Mouse (Mus musculus) fibroblast of lung, adult 2 months (primary cell): ENCODE measurements around the gene Fzr1.

Experiments
- DNase-seq: peaks from one replicate; pipeline ENCODE4 v3.0.0-alpha.2; 2011; ENCODE audit warnings: low read depth

Gene Fzr1

GRCm38 (mm10) chr10:81328386-81328785 is 49.9 kb downstream of the Fzr1 start, which contains the start of gene Tbxa2r:
Tbxa2r (plus strand) TSS chr10:81328731.
- DNase-seq: no peak

GRCm38 (mm10) chr10:81327959-81328358 is 50.4 kb downstream of the Fzr1 start:
- no peak for DNase-seq

GRCm38 (mm10) chr10:81326858-81327257 is 51.5 kb downstream of the Fzr1 start:
- DNase-seq: no peak

GRCm38 (mm10) chr10:81325781-81326180 is 52.5 kb downstream of the Fzr1 start:
- no peak for DNase-seq

- DNase-seq: no peak
Observed at GRCm38 (mm10) chr10:81325176-81325575, 53.1 kb downstream of the Fzr1 start.

- no peak for DNase-seq
Observed at GRCm38 (mm10) chr10:81323791-81324530, 54.4 kb downstream of the Fzr1 start.

- DNase-seq: no peak
Observed at GRCm38 (mm10) chr10:81323141-81323775, 55.1 kb downstream of the Fzr1 start.

- DNase-seq: no peak
Observed at GRCm38 (mm10) chr10:81322444-81322843, 55.9 kb downstream of the Fzr1 start.

- no peak for DNase-seq
Observed at GRCm38 (mm10) chr10:81321436-81321835, 56.9 kb downstream of the Fzr1 start.

GRCm38 (mm10) chr10:81320550-81321347 is 57.6 kb downstream of the Fzr1 start, which contains the start of gene Cactin:
Cactin (plus strand) TSS chr10:81321103.
- peak; percentile 100 for DNase-seq

GRCm38 (mm10) chr10:81319741-81320549 is 58.4 kb downstream of the Fzr1 start:
- no peak for DNase-seq

GRCm38 (mm10) chr10:81319330-81319699 is 59.0 kb downstream of the Fzr1 start:
- no peak for DNase-seq

- no peak for DNase-seq
Observed at GRCm38 (mm10) chr10:81318589-81319329, 59.6 kb downstream of the Fzr1 start.

- DNase-seq: no peak
Observed at GRCm38 (mm10) chr10:81317273-81317672, 61.0 kb downstream of the Fzr1 start.

- DNase-seq: no peak
Observed at GRCm38 (mm10) chr10:81316338-81317060, 61.8 kb downstream of the Fzr1 start.
